Comparison of ENCODE assay signal across 31 mouse cellular contexts in genomic region chr8:90046779-90047178, GRCm38 (mm10).
A peak's percentile ranks its signal among the peaks of the same experiment; 100 is the strongest.
DNase-seq lines count a peak whose midpoint lies in the region; ATAC-seq lines count a peak whose summit lies in the region.
"Had no signal": no experiment of that assay in that cellular context is flagged by ENCODE, and none has a peak within 500 bp of the region (broad histone marks: within the 10 kb centered on the region; RNA-seq: fewer than 3 reads in every experiment).

No protein-coding gene starts in this region.

- no peaks in the 10 kb centered on the region for H3K27me3 ChIP-seq in forebrain, embryonic 14.5 days (replicated peaks; ENCODE audit: control insufficient read depth, insufficient read depth, low read length)
- no peaks in the 10 kb centered on the region for H3K27me3 ChIP-seq in forebrain, embryonic 15.5 days
- H3K27me3 ChIP-seq: CH12.LX; hindbrain, embryonic 12.5 days; intestine, embryonic 15.5 days; limb, embryonic 13.5 days; liver, embryonic 12.5 days; neural tube, embryonic 15.5 days had no signal

- ATAC-seq in forebrain, embryonic 14.5 days, result no peak
- no peak for ATAC-seq in forebrain, embryonic 15.5 days (replicated peaks)
- ATAC-seq: activated CD4-positive, CD25-positive, alpha-beta regulatory T cell, adult 4 months; hindbrain, postnatal 0 days; intestine, embryonic 15.5 days; liver, embryonic 12.5 days; liver, postnatal 0 days had no signal

- 20% methylated on average over 9 of the region's 9 CpGs for WGBS in forebrain, embryonic 14.5 days
- WGBS in forebrain, embryonic 15.5 days, result 19% methylated on average over 9 of the region's 9 CpGs

- no peaks in the 10 kb centered on the region for H3K4me1 ChIP-seq in forebrain, embryonic 14.5 days (ENCODE audit: control insufficient read depth, insufficient read depth, low read length)
- peaks cover 5% of the 10 kb centered on the region; the same call in 1 of the 2 replicates for H3K4me1 ChIP-seq in forebrain, embryonic 15.5 days
- H3K4me1 ChIP-seq: hindbrain, embryonic 12.5 days; intestine, embryonic 15.5 days; liver, embryonic 12.5 days had no signal

- H3K4me2 ChIP-seq in forebrain, embryonic 14.5 days (ENCODE audit: low read length), result no peak overlapping the region
- no peak overlapping the region for H3K4me2 ChIP-seq in forebrain, embryonic 15.5 days (replicated peaks)
- H3K4me2 ChIP-seq: hindbrain, embryonic 12.5 days; intestine, embryonic 15.5 days; limb, embryonic 13.5 days; liver, embryonic 12.5 days; neural tube, embryonic 15.5 days had no signal

- intact Hi-C loops in heart, postnatal 25 days (cut with DNase I), result no loop called here

- H3K36me3 ChIP-seq in forebrain, embryonic 14.5 days (ENCODE audit: control insufficient read depth, insufficient read depth, low read length), result no peaks in the 10 kb centered on the region
- H3K36me3 ChIP-seq in forebrain, embryonic 15.5 days, result no peaks in the 10 kb centered on the region
- H3K36me3 ChIP-seq: hindbrain, embryonic 12.5 days; intestine, embryonic 15.5 days; limb, embryonic 13.5 days; liver, embryonic 12.5 days; neural tube, embryonic 15.5 days had no signal

- H3K9me3 ChIP-seq in forebrain, embryonic 14.5 days (replicated peaks; ENCODE audit: control insufficient read depth, low read length), result no peaks in the 10 kb centered on the region
- no peaks in the 10 kb centered on the region for H3K9me3 ChIP-seq in forebrain, embryonic 15.5 days
- H3K9me3 ChIP-seq: hindbrain, embryonic 12.5 days; intestine, embryonic 15.5 days; limb, embryonic 13.5 days; liver, embryonic 12.5 days; neural tube, embryonic 15.5 days had no signal

- no peak overlapping the region for H3K27ac ChIP-seq in forebrain, embryonic 14.5 days (ENCODE audit: low read depth, low read length)
- no peak overlapping the region for H3K27ac ChIP-seq in forebrain, embryonic 15.5 days (replicated peaks)
- H3K27ac ChIP-seq: hindbrain, embryonic 12.5 days; hindbrain, postnatal 0 days; intestine, embryonic 15.5 days; limb, embryonic 13.5 days; liver, embryonic 12.5 days; neural tube, embryonic 15.5 days; stomach, postnatal 0 days had no signal

- no peak overlapping the region for H3K4me3 ChIP-seq in forebrain, embryonic 14.5 days (ENCODE audit: low read depth, low read length)
- no peak overlapping the region for H3K4me3 ChIP-seq in forebrain, embryonic 15.5 days
- H3K4me3 ChIP-seq: hindbrain, embryonic 12.5 days; intestine, embryonic 15.5 days; limb, embryonic 13.5 days; liver, embryonic 12.5 days; neural tube, embryonic 15.5 days had no signal

- peak; percentile 46 for DNase-seq in forebrain, embryonic 14.5 days (ENCODE audit: low spot score)
- peak; percentile 9 for DNase-seq in heart, adult 8-10 months (ENCODE audit: low spot score)
- DNase-seq in heart, postnatal 25 days (ENCODE audit: low spot score), result no peak
- DNase-seq in retina, postnatal 1 day, result peak; percentile 35
- no peak for DNase-seq in retina, embryonic 14.5 days (ENCODE audit: low spot score)
- no peak for DNase-seq in spleen, postnatal 14 days (ENCODE audit: low spot score in 2 of 2)
- DNase-seq in lung, postnatal 36 days, result no peak
- DNase-seq: adrenal gland, adult 2 months; adrenal gland, postnatal 36 days; cerebellum, adult 8-10 months; cerebellum, postnatal 25 days; gastrocnemius, postnatal 14 days; kidney, adult 2 months; kidney, postnatal 4 days; liver, postnatal 0 days; lung, postnatal 4 days; midbrain, embryonic 14.5 days; right cerebral cortex, adult 18-20 months; spleen, adult 18-20 months; thymus, adult 18-20 months; thymus, postnatal 25 days had no signal

- no peak overlapping the region for H3K9ac ChIP-seq in forebrain, embryonic 14.5 days (ENCODE audit: low read length)
- H3K9ac ChIP-seq in forebrain, embryonic 15.5 days (replicated peaks), result no peak overlapping the region
- H3K9ac ChIP-seq: hindbrain, embryonic 12.5 days; intestine, embryonic 15.5 days; limb, embryonic 13.5 days; liver, embryonic 12.5 days; liver, postnatal 0 days; neural tube, embryonic 15.5 days had no signal

Comparison
In these comparisons a context has a peak if more than half of its experiments do, and no peak if none do; other contexts are left out.
1. DNase-seq: peak in forebrain, embryonic 14.5 days (single experiment), heart, adult 8-10 months (single experiment) and retina, postnatal 1 day (single experiment); none in heart, postnatal 25 days (single experiment), retina, embryonic 14.5 days (single experiment), spleen, postnatal 14 days (0 of 2) and lung, postnatal 36 days (single experiment).